Mouse (Mus musculus) forebrain, embryonic 10.5 days (tissue): ENCODE results near the gene Rarg. TPM values are rescaled to one million over a fixed set of nuclear protein-coding genes. Genes with fewer than 3 reads are reported as not detected.

ENCODE experiments used
- DNase-seq: peaks from one replicate; pipeline ENCODE4 v3.0.0-alpha.2; 2017; ENCODE audit warnings: low spot score; ENCODE audit errors: extremely low spot score
- H3K27ac ChIP-seq: fragments of 300-500 bp; sonication (generic); 2 replicates; pipeline ENCODE4 v1.5.1; 2016; ENCODE audit warnings: mild to moderate bottlenecking
- H3K27me3 ChIP-seq: fragments of 300-500 bp; sonication (generic); 2 replicates; pipeline ENCODE4 v1.6.1; 2016; ENCODE audit warnings: mild to moderate bottlenecking; ENCODE audit not compliant: poor library complexity, severe bottlenecking
- H3K36me3 ChIP-seq: fragments of 300-500 bp; sonication (generic); replicated peaks from 2 replicates; pipeline ENCODE4 v1.6.1; 2016; ENCODE audit warnings: mild to moderate bottlenecking, moderate library complexity
- H3K4me1 ChIP-seq: fragments of 300-500 bp; sonication (generic); 2 replicates; pipeline ENCODE4 v1.6.1; 2016
- H3K4me3 ChIP-seq: fragments of 300-500 bp; sonication (generic); 2 replicates; pipeline ENCODE4 v1.5.1; 2016; ENCODE audit warnings: mild to moderate bottlenecking, moderate library complexity
- H3K9me3 ChIP-seq: fragments of 300-500 bp; sonication (generic); 2 replicates; pipeline ENCODE4 v1.6.1; 2016; ENCODE audit warnings: mild to moderate bottlenecking, moderate library complexity
- WGBS: fragments of 180-500 bp; shearing (Covaris S2); methylation state at CpG from one replicate; pipeline ENCODE4 v1.1.7; 2016; 5-methylcytosine and 5-hydroxymethylcytosine counted together
- polyA plus RNA-seq: library from polyadenylated mRNA; unstranded; fragments of >200 nt; fragmentation: Nextera tagmentation; extraction: Ambion mirVana; gene quantifications from 2 replicates; pipeline ENCODE4 v1.2.1, GENCODE M21; 2016

Rarg gene
- polyA plus RNA-seq, result 27.5 and 31.3 TPM in 2 replicates

- WGBS, result 2% methylated on average over 45 of the region's 46 CpGs
- H3K36me3 ChIP-seq, result 0 out of 2 replicates have a peak, but pooled peaks cover 2% of the 10 kb centered on the region
- peak within 1 kb of the TSS; percentile 86 for H3K27ac ChIP-seq
- no peaks in the 10 kb centered on the region for H3K9me3 ChIP-seq
- H3K27me3 ChIP-seq, result peaks cover 66% of the 10 kb centered on the region
- peak within 1 kb of the TSS; percentile 67 for H3K4me3 ChIP-seq
- peaks cover 61% of the 10 kb centered on the region for H3K4me1 ChIP-seq
- no peak for DNase-seq
Measured at GRCm38 (mm10) chr15:102257202-102258075, at the start of gene Rarg. TSS of gene Rarg (minus strand) at chr15:102257517.

- H3K4me3 ChIP-seq, result no peak overlapping the region
- no peak for DNase-seq
- no peaks in the 10 kb centered on the region for H3K9me3 ChIP-seq
- H3K36me3 ChIP-seq, result peaks cover 96% of the 10 kb centered on the region
- H3K4me1 ChIP-seq, result no peaks in the 10 kb centered on the region
- no peaks in the 10 kb centered on the region for H3K27me3 ChIP-seq
- no peak overlapping the region for H3K27ac ChIP-seq
- 94% methylated on average over 6 of the region's 6 CpGs for WGBS
Measured at GRCm38 (mm10) chr15:102302542-102302941, 45.2 kb upstream of the Rarg start.

- Histone ChIP-seq H3K9me3 (no peaks in the 10 kb centered on the region), H3K36me3 (peaks cover 38% of the 10 kb centered on the region), H3K4me1 (peaks cover 11% of the 10 kb centered on the region), H3K27me3 (no peaks in the 10 kb centered on the region), H3K27ac (peak overlapping the region; percentile 89), H3K4me3 (peak overlapping the region; percentile 89)
- DNase-seq, result no peak
- WGBS, result 7% methylated on average over 24 of the region's 24 CpGs
Measured at GRCm38 (mm10) chr15:102296368-102297006, 39.2 kb upstream of the Rarg start.

- DNase-seq, result peak; percentile 98
- Histone ChIP-seq H3K27me3 (no peaks in the 10 kb centered on the region), H3K4me1 (peaks cover 11% of the 10 kb centered on the region), H3K9me3 (no peaks in the 10 kb centered on the region), H3K27ac (peak within 1 kb of the TSS; percentile 89), H3K4me3 (peak within 1 kb of the TSS; percentile 89), H3K36me3 (peaks cover 31% of the 10 kb centered on the region)
- 7% methylated on average over 25 of the region's 25 CpGs for WGBS
Measured at GRCm38 (mm10) chr15:102295633-102296367, 38.5 kb upstream of the Rarg start, which contains the start of gene Espl1. TSS of gene Espl1 (plus strand) at chr15:102296266.

- H3K9me3 ChIP-seq, result no peaks in the 10 kb centered on the region
- 0 out of 2 replicates have a peak, but pooled peaks cover 2% of the 10 kb centered on the region for H3K4me1 ChIP-seq
- DNase-seq, result no peak
- peaks cover 5% of the 10 kb centered on the region for H3K36me3 ChIP-seq
- H3K4me3 ChIP-seq, result no peak overlapping the region
- H3K27ac ChIP-seq, result no peak overlapping the region
- H3K27me3 ChIP-seq, result no peaks in the 10 kb centered on the region
Measured at GRCm38 (mm10) chr15:102287395-102287794, 30.1 kb upstream of the Rarg start.

GRCm38 (mm10) chr15:102283648-102284047 is 26.3 kb upstream of the Rarg start:
- no peak overlapping the region for H3K27ac ChIP-seq
- H3K4me1 ChIP-seq, result peaks cover 23% of the 10 kb centered on the region
- H3K36me3 ChIP-seq, result peaks cover 25% of the 10 kb centered on the region
- H3K9me3 ChIP-seq, result no peaks in the 10 kb centered on the region
- no peak overlapping the region for H3K4me3 ChIP-seq
- 83% methylated on average over 3 of the region's 3 CpGs for WGBS
- H3K27me3 ChIP-seq, result no peaks in the 10 kb centered on the region
- DNase-seq, result no peak

GRCm38 (mm10) chr15:102282463-102283292 is 25.4 kb upstream of the Rarg start:
- H3K27me3 ChIP-seq, result no peaks in the 10 kb centered on the region
- no peaks in the 10 kb centered on the region for H3K9me3 ChIP-seq
- peaks cover 25% of the 10 kb centered on the region for H3K4me1 ChIP-seq
- peaks cover 25% of the 10 kb centered on the region for H3K36me3 ChIP-seq
- no peak for DNase-seq
- 86% methylated on average over 8 of the region's 8 CpGs for WGBS
- H3K4me3 ChIP-seq, result no peak overlapping the region
- H3K27ac ChIP-seq, result no peak overlapping the region

GRCm38 (mm10) chr15:102280623-102281022 is 23.3 kb upstream of the Rarg start:
- peaks cover 25% of the 10 kb centered on the region for H3K4me1 ChIP-seq
- H3K36me3 ChIP-seq, result peaks cover 25% of the 10 kb centered on the region
- no peak for DNase-seq
- no peaks in the 10 kb centered on the region for H3K27me3 ChIP-seq
- H3K4me3 ChIP-seq, result peak overlapping the region; percentile 89
- 97% methylated on average over 19 of the region's 19 CpGs for WGBS
- no peaks in the 10 kb centered on the region for H3K9me3 ChIP-seq
- H3K27ac ChIP-seq, result peak overlapping the region; percentile 95; the same call in 1 of the 2 replicates

- WGBS, result 33% methylated on average over 13 of the region's 13 CpGs
- no peaks in the 10 kb centered on the region for H3K9me3 ChIP-seq
- peak overlapping the region; percentile 89 for H3K4me3 ChIP-seq
- DNase-seq, result no peak
- H3K27me3 ChIP-seq, result no peaks in the 10 kb centered on the region
- H3K36me3 ChIP-seq, result peaks cover 25% of the 10 kb centered on the region
- peaks cover 23% of the 10 kb centered on the region for H3K4me1 ChIP-seq
- H3K27ac ChIP-seq, result peak overlapping the region; percentile 95
Measured at GRCm38 (mm10) chr15:102279783-102280520, 22.6 kb upstream of the Rarg start.

- H3K27me3 ChIP-seq, result no peaks in the 10 kb centered on the region
- H3K9me3 ChIP-seq, result no peaks in the 10 kb centered on the region
- peak within 1 kb of the TSS; percentile 89 for H3K4me3 ChIP-seq
- peaks cover 23% of the 10 kb centered on the region for H3K4me1 ChIP-seq
- H3K27ac ChIP-seq, result peak within 1 kb of the TSS; percentile 95
- peak; percentile 87 for DNase-seq
- peaks cover 25% of the 10 kb centered on the region for H3K36me3 ChIP-seq
- WGBS, result under 1% methylated on average over 65 of the region's 65 CpGs
Measured at GRCm38 (mm10) chr15:102279092-102279782, 21.9 kb upstream of the Rarg start, which contains the start of gene Mfsd5. TSS of gene Mfsd5 (plus strand) at chr15:102279454.

- WGBS, result 34% methylated on average over 7 of the region's 7 CpGs
- DNase-seq, result no peak
- Histone ChIP-seq H3K4me3 (peak overlapping the region; percentile 89), H3K36me3 (peaks cover 25% of the 10 kb centered on the region), H3K27me3 (no peaks in the 10 kb centered on the region), H3K9me3 (no peaks in the 10 kb centered on the region), H3K4me1 (peaks cover 23% of the 10 kb centered on the region), H3K27ac (peak overlapping the region; percentile 95)
Measured at GRCm38 (mm10) chr15:102278726-102279091, 21.4 kb upstream of the Rarg start.
